Mouse (Mus musculus): Measurements from ENCODE around the gene Arhgef3. TPM values are rescaled to one million over a fixed set of nuclear protein-coding genes. Genes with fewer than 3 reads are reported as not detected.

The Arhgef3 gene
- polyA plus RNA-seq, 1 experiment from 2014 or later, result 8.4 TPM

GRCm38 (mm10) chr14:27384143-27384542, 269.4 kb downstream of the Arhgef3 start:
- WGBS, result 89% methylated on average over 4 of the region's 4 CpGs
- no peak for DNase-seq (ENCODE audit: low spot score)
- Histone ChIP-seq H3K27me3 (ENCODE audit: low read depth, poor library complexity, severe bottlenecking) (no peaks in the 10 kb centered on the region), H3K9me3 (replicated peaks) (no peaks in the 10 kb centered on the region), H3K27ac (no peak overlapping the region), H3K4me3 (no peak overlapping the region), H3K4me1 (0 out of 2 replicates have a peak, but pooled peaks cover 3% of the 10 kb centered on the region), H3K36me3 (no peaks in the 10 kb centered on the region)

GRCm38 (mm10) chr14:27388616-27389015, 273.9 kb downstream of the Arhgef3 start:
- DNase-seq (ENCODE audit: low spot score), result no peak
- Histone ChIP-seq H3K9me3 (replicated peaks) (no peaks in the 10 kb centered on the region), H3K36me3 (no peaks in the 10 kb centered on the region), H3K27me3 (ENCODE audit: low read depth, poor library complexity, severe bottlenecking) (no peaks in the 10 kb centered on the region), H3K27ac (no peak overlapping the region), H3K4me1 (peaks cover 3% of the 10 kb centered on the region; the same call in 1 of the 2 replicates), H3K4me3 (no peak overlapping the region)

GRCm38 (mm10) chr14:27389722-27390121, 275.0 kb downstream of the Arhgef3 start:
- Histone ChIP-seq H3K4me1 (peaks cover 3% of the 10 kb centered on the region; the same call in 1 of the 2 replicates), H3K9me3 (replicated peaks) (no peaks in the 10 kb centered on the region), H3K27me3 (ENCODE audit: low read depth, poor library complexity, severe bottlenecking) (no peaks in the 10 kb centered on the region), H3K36me3 (no peaks in the 10 kb centered on the region), H3K4me3 (no peak overlapping the region), H3K27ac (no peak overlapping the region)
- DNase-seq (ENCODE audit: low spot score), result no peak
- WGBS, result 69% methylated on average over 2 of the region's 2 CpGs

- H3K36me3 ChIP-seq, result no peaks in the 10 kb centered on the region
- H3K9me3 ChIP-seq (replicated peaks), result no peaks in the 10 kb centered on the region
- no peak overlapping the region for H3K27ac ChIP-seq
- H3K27me3 ChIP-seq (ENCODE audit: low read depth, poor library complexity, severe bottlenecking), result no peaks in the 10 kb centered on the region
- H3K4me3 ChIP-seq, result no peak overlapping the region
- peaks cover 3% of the 10 kb centered on the region; the same call in 1 of the 2 replicates for H3K4me1 ChIP-seq
- DNase-seq (ENCODE audit: low spot score), result no peak
- 73% methylated on average over 7 of the region's 7 CpGs for WGBS
Measured at GRCm38 (mm10) chr14:27390663-27391062, 276.0 kb downstream of the Arhgef3 start.

- no peaks in the 10 kb centered on the region for H3K9me3 ChIP-seq (replicated peaks)
- WGBS, result 84% methylated on average over 9 of the region's 9 CpGs
- no peak for DNase-seq (ENCODE audit: low spot score)
- no peaks in the 10 kb centered on the region for H3K27me3 ChIP-seq (ENCODE audit: low read depth, poor library complexity, severe bottlenecking)
- no peaks in the 10 kb centered on the region for H3K36me3 ChIP-seq
- peaks cover 3% of the 10 kb centered on the region; the same call in 1 of the 2 replicates for H3K4me1 ChIP-seq
- no peak overlapping the region for H3K27ac ChIP-seq
- H3K4me3 ChIP-seq, result no peak overlapping the region
Measured at GRCm38 (mm10) chr14:27391776-27392308, 277.1 kb downstream of the Arhgef3 start.

- DNase-seq (ENCODE audit: low spot score), result no peak
- Histone ChIP-seq H3K36me3 (no peaks in the 10 kb centered on the region), H3K27ac (no peak overlapping the region), H3K4me1 (no peaks in the 10 kb centered on the region; the same call in 1 of the 2 replicates), H3K27me3 (ENCODE audit: low read depth, poor library complexity, severe bottlenecking) (no peaks in the 10 kb centered on the region), H3K9me3 (replicated peaks) (no peaks in the 10 kb centered on the region), H3K4me3 (no peak overlapping the region)
- WGBS, result 95% methylated on average over 2 of the region's 2 CpGs
Measured at GRCm38 (mm10) chr14:27392660-27393059, 278.0 kb downstream of the Arhgef3 start.

GRCm38 (mm10) chr14:27393806-27394205, 279.1 kb downstream of the Arhgef3 start:
- Histone ChIP-seq H3K27me3 (ENCODE audit: low read depth, poor library complexity, severe bottlenecking) (no peaks in the 10 kb centered on the region), H3K9me3 (replicated peaks) (no peaks in the 10 kb centered on the region), H3K36me3 (no peaks in the 10 kb centered on the region), H3K4me3 (no peak overlapping the region), H3K4me1 (no peaks in the 10 kb centered on the region; the same call in 1 of the 2 replicates), H3K27ac (0 out of 2 replicates have a peak overlapping the region, but pooled peaks have one; percentile 1)
- no peak for DNase-seq (ENCODE audit: low spot score)
- WGBS, result 61% methylated on average over 10 of the region's 10 CpGs

GRCm38 (mm10) chr14:27396424-27396823, 281.7 kb downstream of the Arhgef3 start:
- no peak overlapping the region for H3K4me3 ChIP-seq
- no peaks in the 10 kb centered on the region for H3K9me3 ChIP-seq (replicated peaks)
- DNase-seq (ENCODE audit: low spot score), result no peak
- no peaks in the 10 kb centered on the region; the same call in 1 of the 2 replicates for H3K4me1 ChIP-seq
- H3K27me3 ChIP-seq (ENCODE audit: low read depth, poor library complexity, severe bottlenecking), result no peaks in the 10 kb centered on the region
- WGBS, result 83% methylated on average over 7 of the region's 7 CpGs
- H3K27ac ChIP-seq, result no peak overlapping the region
- H3K36me3 ChIP-seq, result no peaks in the 10 kb centered on the region

GRCm38 (mm10) chr14:27397526-27397925, 282.8 kb downstream of the Arhgef3 start:
- Histone ChIP-seq H3K4me3 (no peak overlapping the region), H3K9me3 (replicated peaks) (no peaks in the 10 kb centered on the region), H3K27ac (no peak overlapping the region), H3K4me1 (no peaks in the 10 kb centered on the region; the same call in 1 of the 2 replicates), H3K27me3 (ENCODE audit: low read depth, poor library complexity, severe bottlenecking) (no peaks in the 10 kb centered on the region), H3K36me3 (no peaks in the 10 kb centered on the region; the same call in 1 of the 2 replicates)
- WGBS, result 94% methylated on average over 6 of the region's 6 CpGs
- DNase-seq (ENCODE audit: low spot score), result no peak

- no peaks in the 10 kb centered on the region for H3K27me3 ChIP-seq (ENCODE audit: low read depth, poor library complexity, severe bottlenecking)
- H3K9me3 ChIP-seq (replicated peaks), result no peaks in the 10 kb centered on the region
- no peak overlapping the region for H3K27ac ChIP-seq
- H3K4me3 ChIP-seq, result no peak overlapping the region
- H3K4me1 ChIP-seq, result no peaks in the 10 kb centered on the region
- no peaks in the 10 kb centered on the region; the same call in 1 of the 2 replicates for H3K36me3 ChIP-seq
- DNase-seq (ENCODE audit: low spot score), result no peak
- WGBS, result 91% methylated on average over 6 of the region's 6 CpGs
Measured at GRCm38 (mm10) chr14:27400495-27400894, 285.8 kb downstream of the Arhgef3 start.

- Histone ChIP-seq H3K4me1 (no peaks in the 10 kb centered on the region), H3K36me3 (no peaks in the 10 kb centered on the region; the same call in 1 of the 2 replicates)
- 90% methylated on average over 12 of the region's 12 CpGs for WGBS
Measured at GRCm38 (mm10) chr14:27401717-27402278, 287.1 kb downstream of the Arhgef3 start.

GRCm38 (mm10) chr14:27402332-27403250, 287.9 kb downstream of the Arhgef3 start:
- H3K27me3 ChIP-seq (ENCODE audit: low read depth, poor library complexity, severe bottlenecking), result no peaks in the 10 kb centered on the region
- H3K4me3 ChIP-seq, result no peak overlapping the region
- H3K27ac ChIP-seq, result no peak overlapping the region
- no peaks in the 10 kb centered on the region; the same call in 1 of the 2 replicates for H3K36me3 ChIP-seq
- no peaks in the 10 kb centered on the region for H3K9me3 ChIP-seq (replicated peaks)
- H3K4me1 ChIP-seq, result no peaks in the 10 kb centered on the region
- DNase-seq (ENCODE audit: low spot score), result no peak
- 88% methylated on average over 10 of the region's 10 CpGs for WGBS

More at GRCm38 (mm10) chr14:27401717-27402278, 287.1 kb downstream of the Arhgef3 start:
- Histone ChIP-seq H3K27me3 (ENCODE audit: low read depth, poor library complexity, severe bottlenecking) (no peaks in the 10 kb centered on the region), H3K4me3 (no peak overlapping the region), H3K9me3 (replicated peaks) (no peaks in the 10 kb centered on the region), H3K27ac (no peak overlapping the region)
- no peak for DNase-seq (ENCODE audit: low spot score)

GRCm38 (mm10) chr14:27405452-27405851, 290.8 kb downstream of the Arhgef3 start:
- DNase-seq (ENCODE audit: low spot score), result no peak
- H3K36me3 ChIP-seq, result no peaks in the 10 kb centered on the region; the same call in 1 of the 2 replicates
- no peak overlapping the region for H3K27ac ChIP-seq
- H3K4me1 ChIP-seq, result no peaks in the 10 kb centered on the region
- WGBS, result 93% methylated on average over 4 of the region's 4 CpGs
- no peaks in the 10 kb centered on the region for H3K27me3 ChIP-seq (ENCODE audit: low read depth, poor library complexity, severe bottlenecking)
- H3K4me3 ChIP-seq, result no peak overlapping the region
- no peaks in the 10 kb centered on the region for H3K9me3 ChIP-seq (replicated peaks)
